Mouse (Mus musculus): ENCODE measurements around the gene Vps26a. TPM values are rescaled to one million over a fixed set of nuclear protein-coding genes. Genes with fewer than 3 reads are reported as not detected.

Gene Vps26a
- polyA plus RNA-seq, 1 experiment from 2014 or later = 73.5 TPM

DNA sequence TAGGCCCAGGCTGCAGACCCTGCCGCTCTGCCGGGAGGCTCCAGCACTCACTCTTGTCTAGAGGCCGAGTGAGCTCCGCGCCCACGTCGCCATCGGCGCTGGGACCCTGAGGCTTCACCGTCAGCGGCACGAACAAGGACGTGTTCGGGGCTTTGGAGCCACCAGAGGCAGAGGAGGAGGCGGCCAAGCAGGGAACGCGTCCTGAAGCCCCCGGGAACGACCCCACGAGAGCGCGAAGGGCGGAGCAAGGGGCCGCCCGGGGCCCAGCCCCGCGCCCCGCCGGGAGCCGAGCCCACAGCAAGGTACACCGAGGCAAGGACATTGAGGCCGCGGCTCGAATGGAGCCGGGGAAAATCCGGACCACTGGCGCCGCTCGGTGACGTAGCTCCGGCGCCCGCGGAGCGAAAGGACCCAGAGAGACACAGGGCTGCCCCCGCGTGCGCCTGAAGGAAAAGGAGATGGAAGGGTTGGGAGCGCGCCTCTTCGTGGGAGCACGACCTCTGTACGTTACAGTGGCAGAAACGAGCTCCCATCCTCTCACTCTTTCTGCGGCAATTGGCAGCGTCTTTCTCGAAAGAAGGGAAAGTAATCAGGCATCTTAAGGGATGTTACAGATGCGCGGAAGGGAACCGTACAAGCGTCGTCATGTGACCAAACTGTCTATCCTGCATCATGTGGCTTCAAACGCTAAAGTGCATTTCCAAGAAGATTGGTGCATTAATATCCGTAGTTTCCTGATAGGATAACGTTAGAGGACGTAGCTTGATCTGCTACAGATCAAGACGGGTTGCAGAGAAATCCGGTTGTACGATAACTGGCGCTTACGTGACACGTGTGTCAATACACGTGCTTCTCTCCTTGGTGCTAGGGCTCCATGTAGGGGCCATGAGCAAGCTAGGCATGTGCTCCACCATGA lies 37.0 kb downstream of the Vps26a start, which contains the start of the genes 4930507D05Rik and Supv3l1:
Gene 4930507D05Rik, plus strand, starts transcription at position 126 of the 916 bp plus-strand sequence.
Gene Supv3l1, minus strand, starts transcription at position 375 of the 916 bp plus-strand sequence.
- H3K27ac ChIP-seq = peak within 1 kb of the TSS; percentile 91
- H3K4me3 ChIP-seq (replicated peaks) = peak within 1 kb of the TSS; percentile 100
- no peaks in the 10 kb centered on the region for H3K9me3 ChIP-seq
- H3K4me1 ChIP-seq = peaks cover 15% of the 10 kb centered on the region
- peak within 1 kb of the TSS; percentile 98 for H3K9ac ChIP-seq
- peaks cover 23% of the 10 kb centered on the region for H3K36me3 ChIP-seq
- WGBS = under 1% methylated on average over 73 of the region's 73 CpGs
- no peaks in the 10 kb centered on the region for H3K27me3 ChIP-seq (replicated peaks)
- peak within 1 kb of the TSS; percentile 84 for H3K4me2 ChIP-seq
- peak; percentile 87 for ATAC-seq (ENCODE audit: insufficient read depth, low FRiP score, low read depth)

DNA sequence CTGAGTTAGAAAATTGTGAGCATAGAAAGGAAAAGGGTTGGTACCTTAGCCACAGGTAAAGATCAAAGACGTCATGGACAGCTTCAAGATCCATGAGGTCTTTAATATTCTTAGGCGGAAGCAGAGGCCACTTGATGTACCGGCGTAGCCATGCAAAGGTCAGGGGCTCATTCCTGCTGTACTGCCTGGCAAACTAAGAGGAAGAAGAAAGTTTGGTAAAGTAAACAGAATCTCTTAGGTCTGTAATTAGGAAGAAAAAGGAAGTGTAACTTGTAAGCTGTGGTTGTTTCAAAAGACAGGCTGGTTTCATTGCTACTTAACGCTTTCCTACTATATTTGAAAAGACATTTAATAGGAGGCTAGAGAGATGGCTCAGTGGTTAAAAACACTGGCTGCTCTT lies 56.2 kb downstream of the Vps26a start:
- no peak for ATAC-seq (ENCODE audit: insufficient read depth, low FRiP score, low read depth)
- WGBS = 84% methylated on average over 5 of the region's 5 CpGs
- Histone ChIP-seq H3K9me3 (no peaks in the 10 kb centered on the region), H3K4me1 (0 out of 2 replicates have a peak, but pooled peaks cover 5% of the 10 kb centered on the region), H3K36me3 (peaks cover 69% of the 10 kb centered on the region), H3K27me3 (replicated peaks) (no peaks in the 10 kb centered on the region), H3K4me3 (replicated peaks) (no peak overlapping the region), H3K27ac (no peak overlapping the region), H3K4me2 (no peak overlapping the region), H3K9ac (no peak overlapping the region)

GRCm38 (mm10) chr10:62425081-62425871 lies 61.3 kb downstream of the Vps26a start:
- Histone ChIP-seq H3K9ac (no peak overlapping the region), H3K36me3 (peaks cover 23% of the 10 kb centered on the region), H3K27me3 (replicated peaks) (no peaks in the 10 kb centered on the region), H3K4me1 (peaks cover 14% of the 10 kb centered on the region; the same call in 1 of the 2 replicates), H3K27ac (peak overlapping the region; percentile 49), H3K4me3 (replicated peaks) (no peak overlapping the region), H3K4me2 (no peak overlapping the region), H3K9me3 (no peaks in the 10 kb centered on the region)
- 29% methylated on average over 9 of the region's 9 CpGs for WGBS
- peak; percentile 54; the same call in 1 of the 2 replicates for ATAC-seq (ENCODE audit: insufficient read depth, low FRiP score, low read depth)

DNA sequence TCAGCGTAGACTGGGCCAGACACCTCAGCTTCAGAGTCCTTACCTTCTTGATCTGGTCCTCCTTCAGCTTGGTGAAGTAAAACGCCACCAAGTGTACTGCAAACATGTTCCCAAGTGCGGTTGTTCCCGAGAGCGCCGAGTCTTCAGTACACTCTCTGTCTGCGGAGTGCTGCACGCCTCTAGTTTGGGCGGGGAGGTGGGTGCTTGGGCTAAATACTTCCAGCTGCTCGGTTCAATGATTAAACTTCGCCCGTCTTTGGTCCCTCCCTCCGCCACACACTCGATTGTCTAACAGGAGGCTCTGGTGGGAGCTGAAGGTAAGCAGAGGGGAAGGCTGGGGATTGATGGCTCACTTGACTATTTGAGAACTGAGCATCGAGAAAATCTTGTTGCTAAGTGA lies 64.3 kb downstream of the Vps26a start, which contains the start of gene Hkdc1:
Gene Hkdc1, minus strand, starts transcription at position 237 of the 400 bp plus-strand sequence.
- Histone ChIP-seq H3K4me1 (peaks cover 14% of the 10 kb centered on the region; the same call in 1 of the 2 replicates), H3K9me3 (no peaks in the 10 kb centered on the region), H3K9ac (no peak within 1 kb of the TSS), H3K4me3 (replicated peaks) (peak within 1 kb of the TSS; percentile 14), H3K4me2 (peak within 1 kb of the TSS; percentile 33; the same call in 1 of the 2 replicates), H3K36me3 (no peaks in the 10 kb centered on the region), H3K27me3 (replicated peaks) (no peaks in the 10 kb centered on the region), H3K27ac (peak within 1 kb of the TSS; percentile 61)
- peak; percentile 56; the same call in 1 of the 2 replicates for ATAC-seq (ENCODE audit: insufficient read depth, low FRiP score, low read depth)
- 48% methylated on average over 15 of the region's 15 CpGs for WGBS

GRCm38 (mm10) chr10:62421127-62421526 lies 65.5 kb downstream of the Vps26a start:
- H3K27me3 ChIP-seq (replicated peaks) = no peaks in the 10 kb centered on the region
- no peaks in the 10 kb centered on the region for H3K9me3 ChIP-seq
- 0 out of 2 replicates have a peak overlapping the region, but pooled peaks have one; percentile 2 for H3K4me3 ChIP-seq (replicated peaks)
- no peaks in the 10 kb centered on the region for H3K36me3 ChIP-seq
- peak overlapping the region; percentile 33 for H3K4me2 ChIP-seq
- no peak for ATAC-seq (ENCODE audit: insufficient read depth, low FRiP score, low read depth)
- WGBS = 68% methylated on average over 3 of the region's 3 CpGs
- no peak overlapping the region for H3K9ac ChIP-seq
- peaks cover 14% of the 10 kb centered on the region; the same call in 1 of the 2 replicates for H3K4me1 ChIP-seq
- H3K27ac ChIP-seq = peak overlapping the region; percentile 61

- H3K27ac ChIP-seq = peak overlapping the region; percentile 61; the same call in 1 of the 2 replicates
- H3K9ac ChIP-seq = no peak overlapping the region
- no peaks in the 10 kb centered on the region for H3K27me3 ChIP-seq (replicated peaks)
- no peaks in the 10 kb centered on the region for H3K9me3 ChIP-seq
- 50% methylated on average over 6 of the region's 6 CpGs for WGBS
- H3K36me3 ChIP-seq = no peaks in the 10 kb centered on the region
- H3K4me1 ChIP-seq = peaks cover 9% of the 10 kb centered on the region; the same call in 1 of the 2 replicates
- H3K4me3 ChIP-seq (replicated peaks) = 0 out of 2 replicates have a peak overlapping the region, but pooled peaks have one; percentile 2
- ATAC-seq (ENCODE audit: insufficient read depth, low FRiP score, low read depth) = no peak
- peak overlapping the region; percentile 33 for H3K4me2 ChIP-seq
Measured at GRCm38 (mm10) chr10:62420399-62420798, 66.2 kb downstream of the Vps26a start.

DNA sequence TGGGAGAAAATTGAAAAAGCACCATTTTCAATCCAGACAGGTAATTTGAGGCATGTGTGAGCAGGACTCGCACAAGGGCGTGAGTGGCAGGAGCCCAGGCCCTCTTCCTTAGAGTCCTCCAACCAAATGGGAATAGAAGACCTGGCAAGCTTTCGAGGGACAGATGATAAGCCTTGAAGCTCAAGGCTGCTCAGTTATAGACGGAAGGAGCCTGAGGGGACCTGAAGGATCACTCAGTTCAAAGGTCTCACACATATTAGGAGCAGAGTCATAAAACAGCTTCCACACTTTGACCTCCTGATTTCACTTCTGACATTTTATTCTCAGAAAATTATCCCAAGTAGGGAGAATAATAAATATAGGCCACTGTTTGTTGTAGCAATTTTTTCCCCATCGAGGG lies 67.2 kb downstream of the Vps26a start:
- Histone ChIP-seq H3K27me3 (replicated peaks) (no peaks in the 10 kb centered on the region), H3K4me1 (peaks cover 4% of the 10 kb centered on the region; the same call in 1 of the 2 replicates), H3K4me3 (replicated peaks) (no peak overlapping the region), H3K9ac (no peak overlapping the region), H3K27ac (no peak overlapping the region), H3K36me3 (no peaks in the 10 kb centered on the region), H3K9me3 (no peaks in the 10 kb centered on the region), H3K4me2 (no peak overlapping the region)
- ATAC-seq (ENCODE audit: insufficient read depth, low FRiP score, low read depth) = no peak
- WGBS = 68% methylated on average over 5 of the region's 5 CpGs

GRCm38 (mm10) chr10:62418831-62419356 lies 67.7 kb downstream of the Vps26a start:
- no peak for ATAC-seq (ENCODE audit: insufficient read depth, low FRiP score, low read depth)
- WGBS = 75% methylated on average over 7 of the region's 7 CpGs
- no peaks in the 10 kb centered on the region for H3K36me3 ChIP-seq

GRCm38 (mm10) chr10:62413606-62413982 lies 73.0 kb downstream of the Vps26a start:
- Histone ChIP-seq H3K9ac (no peak overlapping the region), H3K9me3 (no peaks in the 10 kb centered on the region), H3K27me3 (replicated peaks) (no peaks in the 10 kb centered on the region), H3K4me1 (peaks cover 10% of the 10 kb centered on the region; the same call in 1 of the 2 replicates), H3K27ac (peak overlapping the region; percentile 93), H3K4me2 (peak overlapping the region; percentile 23), H3K36me3 (no peaks in the 10 kb centered on the region), H3K4me3 (replicated peaks) (no peak overlapping the region)
- peak; percentile 79 for ATAC-seq (ENCODE audit: insufficient read depth, low FRiP score, low read depth)
- 19% methylated on average over 4 of the region's 4 CpGs for WGBS

More at GRCm38 (mm10) chr10:62418831-62419356, 67.7 kb downstream of the Vps26a start:
- H3K9me3 ChIP-seq = no peaks in the 10 kb centered on the region
- H3K4me1 ChIP-seq = 0 out of 2 replicates have a peak, but pooled peaks cover 2% of the 10 kb centered on the region
- no peak overlapping the region for H3K9ac ChIP-seq
- H3K27ac ChIP-seq = no peak overlapping the region
- no peak overlapping the region for H3K4me2 ChIP-seq
- no peak overlapping the region for H3K4me3 ChIP-seq (replicated peaks)
- no peaks in the 10 kb centered on the region for H3K27me3 ChIP-seq (replicated peaks)

GRCm38 (mm10) chr10:62412906-62413605 lies 73.5 kb downstream of the Vps26a start:
- Histone ChIP-seq H3K27me3 (replicated peaks) (no peaks in the 10 kb centered on the region), H3K4me2 (peak overlapping the region; percentile 23), H3K9ac (no peak overlapping the region), H3K27ac (peak overlapping the region; percentile 93), H3K36me3 (no peaks in the 10 kb centered on the region), H3K9me3 (no peaks in the 10 kb centered on the region), H3K4me3 (replicated peaks) (no peak overlapping the region), H3K4me1 (peaks cover 10% of the 10 kb centered on the region; the same call in 1 of the 2 replicates)
- 5% methylated on average over 8 of the region's 8 CpGs for WGBS
- ATAC-seq (ENCODE audit: insufficient read depth, low FRiP score, low read depth) = peak; percentile 77

Measured in stomach, embryonic 15.5 days (tissue).